Mouse (Mus musculus): Measurements from ENCODE around the gene Ccl22. TPM values are rescaled to one million over a fixed set of nuclear protein-coding genes. Genes with fewer than 3 reads are reported as not detected.

Ccl22 gene
- total and polyA plus RNA-seq, 3 experiments: 0.06 TPM; not detected in 2

DNA sequence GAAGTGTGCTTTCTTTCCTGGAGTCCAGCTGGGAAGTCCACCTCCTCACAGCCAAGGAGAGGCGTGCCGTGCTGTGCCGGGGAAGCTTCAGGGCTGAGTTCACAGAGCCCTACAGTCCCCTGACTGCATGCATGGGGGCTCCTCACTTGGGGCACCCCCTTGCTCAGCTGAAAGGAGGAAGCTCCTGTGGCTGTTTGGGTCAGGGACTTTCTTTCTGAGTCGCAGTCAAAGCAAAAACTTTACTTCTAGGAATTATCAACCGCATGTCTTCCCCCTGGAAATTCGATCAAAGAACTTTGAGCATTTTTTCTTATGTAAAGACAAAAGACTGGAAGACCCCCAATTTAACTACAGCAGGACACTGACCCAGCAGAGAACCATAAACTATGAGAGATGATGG, 5.6 kb upstream of the Ccl22 start:
- DNase-seq (ENCODE audit: low read depth, low spot score): no peak

DNA sequence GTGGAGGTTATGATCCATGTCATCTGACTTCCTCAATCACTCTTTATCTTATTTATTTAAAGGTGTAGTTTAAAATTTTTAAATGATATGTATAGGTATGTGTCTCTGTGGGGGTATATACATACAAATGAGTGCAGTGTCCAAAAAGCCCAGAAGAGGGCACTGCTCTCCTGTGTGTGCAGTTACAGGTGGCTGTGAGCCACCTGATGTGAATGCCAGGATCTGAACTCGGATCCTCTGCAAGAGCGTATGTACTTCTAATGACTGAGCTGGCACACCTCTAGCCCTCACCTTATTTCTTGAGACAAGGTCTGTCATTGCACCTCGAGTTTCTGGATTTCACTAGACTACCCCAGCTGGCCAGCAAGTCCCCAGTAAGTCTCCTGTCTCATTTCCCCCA, 4.8 kb upstream of the Ccl22 start:
- no peaks in the 10 kb centered on the region for H3K79me2 ChIP-seq (ENCODE audit: control insufficient read depth, insufficient read depth, low read length, poor library complexity)
- no peak overlapping the region for H3K27ac ChIP-seq (ENCODE audit: control insufficient read depth, low read depth, low read length)
- no peaks in the 10 kb centered on the region for H3K36me3 ChIP-seq (ENCODE audit: control insufficient read depth in 1 of 2, insufficient read depth in 2 of 2, low read length in 2 of 2)
- no peaks in the 10 kb centered on the region for H3K9me3 ChIP-seq (replicated peaks; ENCODE audit: insufficient read depth, low read length)
- H3K9ac ChIP-seq (ENCODE audit: control insufficient read depth, low read depth, low read length, poor library complexity, severe bottlenecking): no peak overlapping the region
- H3K27me3 ChIP-seq (ENCODE audit: control insufficient read depth in 1 of 2, insufficient read depth in 2 of 2, low read length in 2 of 2): peaks cover 0 to 5% of the 10 kb centered on the region in 2 experiments
- TF ChIP-seq RAD21 (IDR thresholded peaks at IDR 0.05; ENCODE audit: low read depth, low read length) (peak; percentile 8; the same call in 1 of the 2 replicates), MAX (IDR thresholded peaks at IDR 0.05; ENCODE audit: low read length) (no peak), SMC3 (IDR thresholded peaks at IDR 0.05; ENCODE audit: low read depth, low read length) (peak; percentile 12; the same call in 1 of the 2 replicates), CTCF (IDR thresholded peaks at IDR 0.05 in 2 of 3, conservative IDR thresholded peaks at IDR 0.05 in 1 of 3; ENCODE audit: control insufficient read depth in 1 of 3, insufficient read depth in 1 of 3, low read depth in 2 of 3, low read length in 3 of 3, poor library complexity in 1 of 3, severe bottlenecking in 1 of 3) (peak in 2 of 3 experiments; percentile 9 to 28; a peak in 1 of 6 replicates)
- DNase-seq (ENCODE audit: low read depth, low spot score): peak; percentile 4
- H3K4me3 ChIP-seq (ENCODE audit: control insufficient read depth in 1 of 2, insufficient read depth in 1 of 2, low read depth in 2 of 2, low read length in 2 of 2): no peak overlapping the region
- no peaks in the 10 kb centered on the region for H3K4me1 ChIP-seq (ENCODE audit: control insufficient read depth in 1 of 2, insufficient read depth in 2 of 2, low read length in 2 of 2)

More for the DNA sequence above, 5.6 kb upstream of the Ccl22 start:
- Histone ChIP-seq H3K4me3 (ENCODE audit: control insufficient read depth in 1 of 2, insufficient read depth in 1 of 2, low read depth in 2 of 2, low read length in 2 of 2) (no peak overlapping the region), H3K79me2 (ENCODE audit: control insufficient read depth, insufficient read depth, low read length, poor library complexity) (no peaks in the 10 kb centered on the region), H3K4me1 (ENCODE audit: control insufficient read depth in 1 of 2, insufficient read depth in 2 of 2, low read length in 2 of 2) (no peaks in the 10 kb centered on the region), H3K9ac (ENCODE audit: control insufficient read depth, low read depth, low read length, poor library complexity, severe bottlenecking) (no peak overlapping the region), H3K9me3 (replicated peaks; ENCODE audit: insufficient read depth, low read length) (no peaks in the 10 kb centered on the region), H3K27ac (ENCODE audit: control insufficient read depth, low read depth, low read length) (no peak overlapping the region), H3K36me3 (ENCODE audit: control insufficient read depth in 1 of 2, insufficient read depth in 2 of 2, low read length in 2 of 2) (no peaks in the 10 kb centered on the region), H3K27me3 (ENCODE audit: control insufficient read depth in 1 of 2, insufficient read depth in 2 of 2, low read length in 2 of 2) (peaks cover 0 to 5% of the 10 kb centered on the region in 2 experiments)
- no peak for TF ChIP-seq MAFK (IDR thresholded peaks at IDR 0.05; ENCODE audit: borderline replicate concordance, low read depth, low read length)
- no peak for TF ChIP-seq CHD1 (IDR thresholded peaks at IDR 0.05; ENCODE audit: low read depth, low read length)
- TF ChIP-seq EP300 (IDR thresholded peaks at IDR 0.05; ENCODE audit: low read depth in 1 of 2, low read length in 2 of 2): no peak

DNA sequence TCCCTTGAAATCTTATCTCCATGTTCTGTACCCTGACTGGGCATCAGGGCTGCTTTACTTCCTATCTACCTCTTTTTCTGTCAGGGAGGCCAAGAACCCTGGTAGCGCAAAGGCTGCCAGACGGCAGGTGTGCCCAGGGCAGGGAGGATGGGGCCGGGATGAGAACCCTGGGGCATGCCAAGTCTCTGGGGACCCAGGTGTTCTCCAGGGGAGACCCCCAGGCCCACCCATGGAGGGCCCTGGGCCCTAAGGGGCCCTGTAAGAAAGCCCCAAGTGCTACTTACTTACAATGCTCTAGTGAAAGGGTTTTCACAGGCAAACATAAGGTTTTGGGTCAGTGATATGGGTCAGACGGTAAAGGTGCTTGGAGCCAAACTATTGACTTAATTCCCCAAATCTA, 3.7 kb upstream of the Ccl22 start:
- Histone ChIP-seq H3K4me1 (ENCODE audit: control insufficient read depth in 1 of 2, insufficient read depth in 2 of 2, low read length in 2 of 2) (no peaks in the 10 kb centered on the region), H3K36me3 (ENCODE audit: control insufficient read depth in 1 of 2, insufficient read depth in 2 of 2, low read length in 2 of 2) (no peaks in the 10 kb centered on the region), H3K27ac (ENCODE audit: control insufficient read depth, low read depth, low read length) (no peak overlapping the region), H3K4me3 (ENCODE audit: control insufficient read depth in 1 of 2, insufficient read depth in 1 of 2, low read depth in 2 of 2, low read length in 2 of 2) (no peak overlapping the region), H3K27me3 (ENCODE audit: control insufficient read depth in 1 of 2, insufficient read depth in 2 of 2, low read length in 2 of 2) (peaks cover 0 to 5% of the 10 kb centered on the region in 2 experiments), H3K9me3 (replicated peaks; ENCODE audit: insufficient read depth, low read length) (no peaks in the 10 kb centered on the region), H3K79me2 (ENCODE audit: control insufficient read depth, insufficient read depth, low read length, poor library complexity) (no peaks in the 10 kb centered on the region), H3K9ac (ENCODE audit: control insufficient read depth, low read depth, low read length, poor library complexity, severe bottlenecking) (no peak overlapping the region)
- TF ChIP-seq ELF1 (IDR thresholded peaks at IDR 0.05; ENCODE audit: low read depth, low read length) (no peak), BHLHE40 (IDR thresholded peaks at IDR 0.05; ENCODE audit: borderline replicate concordance, low read depth, low read length) (no peak), RCOR1 (IDR thresholded peaks at IDR 0.05; ENCODE audit: low read depth, low read length) (no peak), ETS1 (IDR thresholded peaks at IDR 0.05; ENCODE audit: low read depth, low read length) (no peak), SMC3 (IDR thresholded peaks at IDR 0.05; ENCODE audit: low read depth, low read length) (no peak), ZMIZ1 (IDR thresholded peaks at IDR 0.05; ENCODE audit: low read depth, low read length) (no peak), NRF1 (IDR thresholded peaks at IDR 0.05; ENCODE audit: insufficient read depth, low read depth, low read length, poor library complexity, severe bottlenecking) (no peak), EP300 (IDR thresholded peaks at IDR 0.05; ENCODE audit: low read depth in 1 of 2, low read length in 2 of 2) (no peak), MYB (IDR thresholded peaks at IDR 0.05; ENCODE audit: low read depth, low read length) (no peak), MAX (IDR thresholded peaks at IDR 0.05; ENCODE audit: low read length) (no peak), MYC (IDR thresholded peaks at IDR 0.05; ENCODE audit: low read depth, low read length) (no peak), NELFE (IDR thresholded peaks at IDR 0.05; ENCODE audit: low read depth, low read length) (no peak), TCF12 (IDR thresholded peaks at IDR 0.05; ENCODE audit: low read depth, low read length) (no peak), ZKSCAN1 (IDR thresholded peaks at IDR 0.05; ENCODE audit: low read depth, low read length) (no peak), GATA1 (IDR thresholded peaks at IDR 0.05; ENCODE audit: low read depth, low read length) (no peak), SIN3A (IDR thresholded peaks at IDR 0.05; ENCODE audit: low read length) (no peak), MXI1 (IDR thresholded peaks at IDR 0.05; ENCODE audit: low read depth, low read length) (no peak), USF2 (IDR thresholded peaks at IDR 0.05; ENCODE audit: borderline replicate concordance in 1 of 2, insufficient read depth in 1 of 2, low read depth in 1 of 2, low read length in 2 of 2) (no peak), MAZ (IDR thresholded peaks at IDR 0.05; ENCODE audit: low read depth, low read length) (no peak), MEF2A (IDR thresholded peaks at IDR 0.05; ENCODE audit: extremely low read depth, insufficient replicate concordance, low read depth, low read length, poor library complexity, severe bottlenecking) (no peak)
- no peak for DNase-seq (ENCODE audit: low read depth, low spot score)

Data from MEL (cell line).